Mouse (Mus musculus) urinary bladder, postnatal 25 days (tissue): Measurements from ENCODE around the gene Rpl13a.

Source experiments
- DNase-seq: peaks from one replicate; pipeline ENCODE4 v3.0.0; 2022; ENCODE audit warnings: low spot score

Gene Rpl13a

DNA sequence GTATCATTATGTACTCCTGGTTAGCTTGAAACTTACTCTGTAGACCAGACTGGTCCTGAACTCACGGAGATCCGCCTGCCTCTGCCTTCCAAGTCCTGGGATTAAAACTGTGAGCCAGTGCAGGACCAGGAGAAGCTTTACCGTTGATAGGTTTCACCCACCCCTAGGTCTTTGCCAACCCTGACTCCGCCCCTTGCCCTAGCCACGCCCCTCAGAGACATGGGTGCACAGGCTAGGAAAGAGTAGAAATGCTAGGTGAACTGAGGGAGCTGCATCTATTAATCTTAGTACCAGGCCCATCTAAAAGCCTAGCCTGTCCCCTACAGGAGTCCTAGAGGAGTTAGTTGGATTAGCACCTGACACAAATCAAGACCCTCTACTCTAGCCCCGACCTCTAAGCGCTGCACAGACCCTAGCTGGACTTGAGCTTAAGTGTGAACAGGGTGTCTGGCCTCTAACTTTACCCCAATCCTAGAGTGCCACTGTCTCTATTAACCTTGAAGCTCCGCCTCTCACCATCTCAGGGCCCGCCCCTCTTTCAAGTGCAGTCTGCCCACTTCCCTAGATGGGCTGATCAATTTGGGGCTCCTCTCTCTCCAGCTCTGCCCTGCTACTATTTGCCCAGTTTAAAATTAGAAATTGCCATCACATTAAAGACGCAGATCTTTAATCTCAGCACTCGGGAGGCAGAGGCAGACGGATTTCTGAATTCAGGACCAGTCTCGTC is 38.1 kb downstream of the Rpl13a start:
- DNase-seq = no peak

DNA sequence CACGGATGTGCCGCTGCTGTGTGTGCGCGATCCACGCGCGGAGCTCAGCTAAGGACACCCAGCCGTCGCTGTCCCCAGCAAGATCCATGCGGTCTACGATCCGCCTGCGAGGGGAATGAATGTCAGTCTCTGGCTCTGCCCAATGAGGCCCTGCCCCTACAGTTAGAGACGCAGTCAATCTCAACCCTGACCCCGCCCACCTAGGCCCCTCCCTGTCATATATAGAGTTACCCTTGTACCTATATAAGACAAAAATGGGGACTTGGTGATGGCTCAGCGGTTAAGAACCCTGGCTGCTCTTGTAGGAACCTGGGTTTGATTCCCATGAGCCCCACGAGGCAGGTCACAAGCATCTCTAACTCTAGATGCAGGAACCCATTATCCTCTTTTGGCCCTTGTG is 40.0 kb downstream of the Rpl13a start:
- no peak for DNase-seq

DNA sequence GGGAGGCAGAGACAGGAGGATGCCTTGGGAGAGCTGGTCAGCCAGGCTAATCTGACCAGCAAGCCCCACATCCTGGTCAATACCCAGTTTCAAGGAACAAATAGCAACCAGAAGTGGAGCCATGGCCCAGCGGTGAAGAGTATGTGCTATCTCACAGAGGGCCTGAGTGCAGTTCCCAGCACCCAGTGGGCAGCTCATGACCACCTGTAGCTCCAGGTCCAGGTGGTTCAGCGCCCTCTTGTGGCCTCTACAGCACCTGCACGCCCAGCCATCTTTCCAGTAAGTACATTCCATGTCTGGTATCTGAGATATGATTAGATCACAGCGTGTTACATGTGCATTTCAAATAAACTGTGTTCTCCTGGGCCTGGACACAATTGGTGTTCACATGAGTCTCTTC is 42.5 kb downstream of the Rpl13a start:
- DNase-seq = no peak

DNA sequence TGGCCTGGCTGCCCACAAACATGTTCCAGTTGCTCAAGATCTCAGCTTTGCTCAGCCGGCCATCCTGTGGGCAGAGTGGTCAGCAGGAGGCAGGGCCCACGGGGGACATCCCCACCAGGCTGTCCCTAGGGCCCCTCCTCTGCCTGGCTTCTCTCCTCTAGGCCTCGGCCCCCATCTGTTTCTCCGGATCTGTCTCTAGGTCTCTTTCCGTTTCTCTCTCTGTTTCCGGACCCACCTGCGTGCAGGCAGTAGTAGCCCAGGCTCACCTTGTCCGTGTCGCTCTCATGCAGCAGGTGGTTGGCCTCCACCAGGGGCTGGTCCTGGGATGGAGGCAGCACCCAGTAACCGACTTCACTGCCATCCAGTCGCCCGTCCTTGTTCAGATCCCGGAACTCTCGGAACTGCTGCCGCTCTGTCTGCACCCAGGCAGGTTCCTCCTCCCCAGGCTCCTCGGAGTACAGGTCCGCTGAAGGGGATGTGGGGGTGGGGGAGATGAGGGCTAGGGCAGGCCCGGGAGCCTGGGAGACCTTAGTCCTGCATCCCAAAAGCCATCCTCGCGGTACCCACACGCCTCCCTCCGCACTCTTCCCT is 45.2 kb downstream of the Rpl13a start:
- no peak for DNase-seq

DNA sequence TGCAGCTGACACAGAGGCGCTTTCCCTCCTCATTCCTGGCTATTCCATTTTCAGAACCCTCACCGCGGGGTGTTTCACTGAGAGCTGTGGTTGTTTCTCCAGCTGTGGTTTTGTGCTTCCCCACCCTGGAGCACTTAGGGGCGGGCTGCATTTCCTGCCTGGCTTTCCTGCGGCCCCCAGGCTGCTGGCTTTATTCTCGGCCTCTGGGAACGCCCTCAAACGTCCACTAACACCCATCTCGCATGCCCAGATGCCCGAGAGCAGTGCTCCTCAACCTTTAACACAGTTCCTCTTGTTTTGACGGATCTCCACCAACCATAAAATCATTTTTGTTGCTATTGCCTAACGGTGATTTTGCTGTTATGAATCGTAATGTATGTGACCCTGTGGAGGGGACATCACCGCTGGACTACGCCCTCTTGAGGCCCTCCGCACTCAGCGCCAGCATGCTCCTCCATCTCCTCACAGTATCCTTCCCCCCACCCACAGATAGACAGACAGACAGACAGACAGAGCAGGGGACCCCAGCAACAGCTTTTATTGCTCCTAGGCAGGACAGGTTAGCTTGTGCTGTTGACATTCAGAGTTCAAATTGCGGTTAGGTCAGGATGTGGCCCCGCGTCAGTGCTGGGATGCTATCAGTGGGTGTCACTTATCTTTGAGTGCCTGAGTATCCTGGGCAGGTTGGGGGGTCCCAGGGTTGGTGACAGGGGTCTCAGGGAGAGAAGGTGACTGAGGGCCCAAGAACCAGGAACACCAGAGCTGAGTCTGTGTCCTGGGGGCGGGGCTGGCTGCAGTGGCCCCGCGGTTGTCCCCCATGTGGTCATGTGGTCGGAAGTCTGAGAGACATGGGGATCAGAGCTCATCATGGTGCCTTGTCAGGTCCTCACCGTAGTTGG is 45.9 kb downstream of the Rpl13a start:
- DNase-seq = no peak

DNA sequence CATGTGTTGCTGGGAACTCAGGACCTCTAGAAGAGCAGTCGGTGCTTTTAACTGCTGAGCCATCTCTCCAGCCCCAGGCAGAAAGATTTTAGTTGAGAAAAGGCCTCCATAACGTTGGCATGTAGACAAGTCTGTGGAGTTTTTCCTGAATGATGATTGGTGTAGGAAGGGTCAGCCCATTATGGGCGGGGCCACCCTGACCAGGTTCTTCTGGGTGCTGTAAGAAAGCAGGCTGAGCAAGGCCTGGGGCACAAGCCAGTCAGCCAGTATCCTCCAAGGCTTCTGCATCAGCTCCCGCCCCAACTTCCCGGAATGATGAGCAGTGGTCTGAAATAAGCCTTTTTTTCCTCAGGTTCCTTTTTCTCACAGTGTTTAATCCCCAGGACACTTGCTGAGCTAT is 47.5 kb downstream of the Rpl13a start:
- DNase-seq = no peak

DNA sequence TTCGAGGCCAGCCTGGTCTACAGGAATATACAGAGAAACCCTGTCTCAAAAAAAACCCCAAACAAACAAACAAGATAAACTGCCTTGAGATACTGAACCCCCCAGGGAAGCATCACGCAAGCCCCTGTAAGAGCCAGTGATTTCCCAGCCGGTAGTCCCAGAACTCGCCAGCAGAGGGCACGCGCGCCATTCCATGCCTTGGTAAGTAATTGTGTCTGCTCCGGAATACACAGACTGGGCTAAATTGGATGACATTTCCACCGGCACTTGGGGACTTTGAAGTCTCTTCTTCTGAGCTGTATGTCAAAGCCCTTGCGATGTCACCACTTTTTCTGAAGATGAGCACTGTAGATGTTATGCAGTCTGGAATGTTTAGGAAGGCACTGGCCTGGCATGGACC is 48.7 kb downstream of the Rpl13a start:
- DNase-seq = peak; percentile 91

DNA sequence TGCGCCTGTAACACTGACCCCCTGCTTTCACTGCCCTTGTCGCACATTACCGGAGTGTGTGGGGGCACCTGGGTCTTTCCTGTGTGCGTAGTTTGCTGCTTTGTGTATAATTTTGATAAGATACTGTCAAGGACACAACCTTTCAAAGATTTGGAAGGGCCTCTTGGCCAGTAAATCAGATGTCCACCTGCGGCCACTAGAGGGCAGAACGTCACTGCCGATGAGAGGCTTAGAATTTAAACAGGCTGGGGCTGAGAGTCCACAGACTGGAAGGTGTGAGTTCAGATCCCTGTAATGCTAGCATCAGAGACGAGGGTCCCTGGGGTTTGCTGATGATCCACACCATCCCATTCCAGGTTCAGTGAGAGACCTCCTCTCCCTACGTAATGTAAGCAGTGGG is 50.0 kb downstream of the Rpl13a start:
- peak; percentile 66 for DNase-seq

DNA sequence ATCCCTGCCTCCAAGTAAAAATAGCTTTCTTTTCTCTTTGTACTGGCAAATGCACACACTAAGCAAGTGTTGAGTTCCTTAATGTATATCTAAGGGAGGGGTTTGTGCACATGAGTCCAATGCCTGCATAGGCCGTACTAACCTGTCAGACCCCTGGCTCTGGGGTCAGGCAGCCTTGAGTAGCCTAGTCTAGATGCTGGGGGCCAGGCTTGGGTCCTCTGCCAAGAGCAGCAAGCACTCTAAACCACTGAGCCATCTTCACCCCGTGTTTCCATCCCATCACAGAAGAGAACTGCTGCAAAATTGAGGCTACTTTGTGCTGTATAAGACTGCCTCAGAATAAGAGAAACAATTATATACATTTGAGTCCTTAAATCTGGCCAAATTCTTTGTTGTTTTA is 50.7 kb downstream of the Rpl13a start:
- DNase-seq = no peak

DNA sequence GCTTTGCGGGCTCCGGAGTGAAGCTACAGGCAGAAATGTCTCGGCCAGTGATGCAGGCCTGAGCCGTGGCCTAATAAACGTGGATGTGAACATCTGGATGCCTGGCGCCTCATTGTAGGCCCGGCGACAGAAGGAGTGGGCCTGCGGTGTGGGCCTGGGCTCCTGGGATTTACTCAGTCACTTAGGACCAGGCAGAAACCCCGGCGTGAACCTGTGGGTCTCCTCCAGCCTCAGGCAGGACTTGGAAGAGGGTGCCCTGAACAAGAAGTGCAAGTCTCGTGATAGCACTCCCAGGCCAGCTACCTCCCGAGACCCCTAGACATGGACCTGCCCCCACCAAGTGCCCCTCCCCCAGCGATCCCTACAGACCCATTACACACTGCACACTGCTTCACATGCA is 51.2 kb downstream of the Rpl13a start:
- DNase-seq = no peak

DNA sequence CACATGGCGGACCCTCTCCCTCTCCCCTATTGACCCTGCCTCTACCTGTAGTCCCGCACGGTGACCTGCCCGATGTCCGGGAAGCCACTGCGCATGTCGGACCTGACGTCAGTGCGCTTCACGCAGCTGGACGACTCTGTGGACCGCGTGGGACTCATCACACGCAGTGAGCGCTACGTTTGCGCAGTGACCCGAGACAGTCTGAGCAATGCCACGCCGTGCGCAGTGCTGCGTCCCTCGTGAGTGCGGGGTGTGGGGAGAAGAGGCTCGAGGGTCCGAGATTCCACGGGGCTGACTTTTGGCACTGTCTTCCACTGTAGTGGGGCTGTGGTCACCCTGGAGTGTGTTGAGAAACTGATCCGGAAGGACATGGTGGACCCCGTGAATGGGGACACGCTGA is 52.1 kb downstream of the Rpl13a start:
- DNase-seq = no peak
